Mouse (Mus musculus) kidney, adult 2 months (tissue): ENCODE measurements around the gene Rtn2. TPM values are rescaled to one million over a fixed set of nuclear protein-coding genes. Genes with fewer than 3 reads are reported as not detected.
A peak's percentile ranks its signal among the peaks of the same experiment; 100 is the strongest.
"Not testable (repeated sequence)": the region's sequence is repeated elsewhere in the genome, so short reads cannot be mapped to it uniquely, and the experiment has no call there.

Experiments
- DNase-seq: peaks from one replicate; pipeline ENCODE4 v3.0.0; 2021
- H3K27ac ChIP-seq: fragments of 200-500 bp; 2 replicates; pipeline ENCODE4 v1.5.1; 2012; ENCODE audit warnings: low read depth, low read length, control low read depth, inconsistent platforms; ENCODE audit not compliant: insufficient read depth
- H3K27me3 ChIP-seq: fragments of 200-500 bp; replicated peaks from 2 replicates; pipeline ENCODE4 v1.6.1; 2012; ENCODE audit warnings: mild to moderate bottlenecking, moderate library complexity, low read length, inconsistent platforms; ENCODE audit not compliant: control insufficient read depth, insufficient read depth
- H3K36me3 ChIP-seq: fragments of 200-500 bp; 2 replicates; pipeline ENCODE4 v1.6.1; 2012; ENCODE audit warnings: mild to moderate bottlenecking, moderate library complexity, low read length, inconsistent platforms; ENCODE audit not compliant: control insufficient read depth, insufficient read depth
- H3K4me1 ChIP-seq: fragments of 200-500 bp; 2 replicates; pipeline ENCODE4 v1.6.1; 2011; ENCODE audit warnings: low read length; ENCODE audit not compliant: control insufficient read depth, insufficient read depth
- H3K4me3 ChIP-seq: fragments of 200-500 bp; 2 replicates; pipeline ENCODE4 v1.5.1; 2011; ENCODE audit warnings: mild to moderate bottlenecking, low read depth, low read length, control low read depth; ENCODE audit not compliant: insufficient read depth
- CTCF ChIP-seq: fragments of 200-500 bp; conservative IDR thresholded peaks from 2 replicates; pipeline ENCODE4 v1.5.1; 2011; ENCODE audit warnings: low read depth, mild to moderate bottlenecking, control low read depth, low read length, moderate library complexity, mixed read lengths; ENCODE audit not compliant: insufficient read depth, insufficient read length
- POLR2A ChIP-seq: fragments of 200-500 bp; IDR thresholded peaks from one replicate; pipeline ENCODE4 v1.6.1; 2011; ENCODE audit warnings: low read depth, low read length, control low read depth
- WGBS: fragments of 180-500 bp; shearing (Covaris S2); methylation state at CpG from one replicate; pipeline ENCODE4 v1.1.7; 2018; 5-methylcytosine and 5-hydroxymethylcytosine counted together
- polyA plus RNA-seq: library from polyadenylated mRNA; depleted of rRNA; stranded (reverse); fragments of >200 nt; gene quantifications from 2 replicates; pipeline ENCODE4 v1.2.3, GENCODE M21; 2012

The Rtn2 gene
- polyA plus RNA-seq, 1 experiment = 19.1 TPM

- DNase-seq = no peak
- no peaks in the 10 kb centered on the region for H3K36me3 ChIP-seq
- H3K27me3 ChIP-seq = 0 out of 2 replicates have a peak, but pooled peaks cover 2% of the 10 kb centered on the region
- H3K27ac ChIP-seq = no peak overlapping the region
- no peak for TF ChIP-seq POLR2A
- TF ChIP-seq CTCF = no peak
- no peak overlapping the region for H3K4me3 ChIP-seq
- no peaks in the 10 kb centered on the region for H3K4me1 ChIP-seq
- WGBS = 4% methylated on average over 34 of the region's 34 CpGs
Observed at GRCm38 (mm10) chr7:19279052-19279451, 3.4 kb upstream of the Rtn2 start.

- no peak within 1 kb of the TSS for H3K4me3 ChIP-seq
- H3K4me1 ChIP-seq = no peaks in the 10 kb centered on the region
- TF ChIP-seq CTCF = no peak
- TF ChIP-seq POLR2A = no peak
- no peak for DNase-seq
- 1% methylated on average over 46 of the region's 46 CpGs for WGBS
- H3K36me3 ChIP-seq = no peaks in the 10 kb centered on the region
- H3K27me3 ChIP-seq = 0 out of 2 replicates have a peak, but pooled peaks cover 2% of the 10 kb centered on the region
- no peak within 1 kb of the TSS for H3K27ac ChIP-seq
Observed at GRCm38 (mm10) chr7:19279581-19280114, 2.8 kb upstream of the Rtn2 start, which contains the start of gene Ppm1n. Gene Ppm1n (minus strand): TSS chr7:19280064.

GRCm38 (mm10) chr7:19281680-19282304 is 632 bp upstream of the Rtn2 start:
- WGBS = 34% methylated on average over 6 of the region's 6 CpGs
- not testable (repeated sequence) for H3K4me3 ChIP-seq, H3K27me3 ChIP-seq, H3K36me3 ChIP-seq, H3K27ac ChIP-seq, H3K4me1 ChIP-seq
- peak; percentile 54 for DNase-seq
- TF ChIP-seq CTCF = peak; percentile 32; the same call in 1 of the 2 replicates

DNA sequence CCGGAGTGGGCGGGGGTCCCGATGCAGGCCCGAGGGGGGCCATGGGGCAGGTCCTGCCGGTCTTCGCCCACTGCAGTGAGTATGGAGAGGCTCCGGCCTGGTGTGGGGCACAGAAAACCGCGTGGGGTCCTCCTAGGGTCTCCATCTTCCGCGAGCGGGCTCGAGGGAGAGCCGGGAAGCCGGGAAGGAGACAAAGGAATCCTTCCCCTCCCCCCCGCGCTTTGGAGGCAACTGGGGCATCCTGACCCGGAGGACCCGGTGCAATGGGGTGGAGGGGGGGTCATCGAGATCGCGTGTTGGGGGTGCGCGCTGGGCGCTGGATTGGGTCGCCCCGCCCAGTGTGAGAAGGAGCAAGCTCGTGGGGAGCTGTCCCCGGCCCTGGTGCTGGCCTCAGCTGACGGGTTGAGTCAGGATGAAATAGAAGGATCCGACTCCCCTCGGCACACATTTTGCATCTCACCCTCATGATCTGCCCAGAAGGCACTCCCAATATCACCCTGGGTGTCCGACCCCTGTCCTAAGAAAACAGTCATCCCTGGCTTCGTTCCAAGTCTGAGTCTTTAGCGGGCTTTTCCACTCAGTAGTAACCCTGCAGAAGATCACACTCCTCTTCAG is 474 bp downstream of the Rtn2 start:
- DNase-seq = peak; percentile 57
- H3K27me3 ChIP-seq = 0 out of 2 replicates have a peak, but pooled peaks cover 2% of the 10 kb centered on the region
- H3K27ac ChIP-seq = no peak overlapping the region
- no peaks in the 10 kb centered on the region for H3K4me1 ChIP-seq
- under 1% methylated on average over 35 of the region's 35 CpGs for WGBS
- H3K36me3 ChIP-seq = no peaks in the 10 kb centered on the region
- TF ChIP-seq CTCF (no peak), POLR2A (no peak)
- H3K4me3 ChIP-seq = peak overlapping the region; percentile 23

- Histone ChIP-seq H3K4me1 (no peaks in the 10 kb centered on the region), H3K27me3 (0 out of 2 replicates have a peak, but pooled peaks cover 2% of the 10 kb centered on the region), H3K27ac (no peak overlapping the region), H3K4me3 (no peak overlapping the region), H3K36me3 (no peaks in the 10 kb centered on the region)
- DNase-seq = no peak
- no peak for TF ChIP-seq CTCF
- no peak for TF ChIP-seq POLR2A
- WGBS = 33% methylated on average over 14 of the region's 14 CpGs
Observed at GRCm38 (mm10) chr7:19283406-19283804, 981 bp downstream of the Rtn2 start.

- Histone ChIP-seq H3K4me1 (no peaks in the 10 kb centered on the region), H3K27ac (no peak overlapping the region), H3K36me3 (no peaks in the 10 kb centered on the region), H3K4me3 (no peak overlapping the region), H3K27me3 (no peaks in the 10 kb centered on the region)
- WGBS = 20% methylated on average over 4 of the region's 4 CpGs
- TF ChIP-seq CTCF (peak; percentile 62), POLR2A (no peak)
- peak; percentile 55 for DNase-seq
Observed at GRCm38 (mm10) chr7:19284763-19285162, 2.3 kb downstream of the Rtn2 start.

GRCm38 (mm10) chr7:19290969-19291596 is 8.7 kb downstream of the Rtn2 start:
- no peak for TF ChIP-seq POLR2A
- peak overlapping the region; percentile 38 for H3K4me3 ChIP-seq
- no peaks in the 10 kb centered on the region for H3K36me3 ChIP-seq
- H3K27me3 ChIP-seq = no peaks in the 10 kb centered on the region
- no peak overlapping the region for H3K27ac ChIP-seq
- DNase-seq = no peak
- 7% methylated on average over 20 of the region's 20 CpGs for WGBS
- H3K4me1 ChIP-seq = peaks cover 3% of the 10 kb centered on the region; the same call in 1 of the 2 replicates
